Mouse (Mus musculus): ENCODE measurements around the gene Magi1. TPM values are rescaled to one million over a fixed set of nuclear protein-coding genes. Genes with fewer than 3 reads are reported as not detected.
"Not testable (repeated sequence)": the region's sequence is repeated elsewhere in the genome, so short reads cannot be mapped to it uniquely, and the experiment has no call there.

Gene Magi1
- polyA plus RNA-seq, 1 experiment: 16.3 TPM

- H3K4me1 ChIP-seq (ENCODE audit: control insufficient read depth, insufficient read depth, low read length): no peaks in the 10 kb centered on the region
- TF ChIP-seq POLR2A (IDR thresholded peaks at IDR 0.05; ENCODE audit: low read depth, low read length) (no peak), CTCF (IDR thresholded peaks at IDR 0.05; ENCODE audit: borderline replicate concordance, insufficient read depth, low read length) (no peak)
- no peak overlapping the region for H3K27ac ChIP-seq (ENCODE audit: insufficient read depth, low read length)
- no peak overlapping the region for H3K4me3 ChIP-seq (ENCODE audit: insufficient read depth, low read length)
Measured at GRCm38 (mm10) chr6:94026361-94026760, 257.4 kb downstream of the Magi1 start.

- no peak overlapping the region for H3K4me3 ChIP-seq (ENCODE audit: insufficient read depth, low read length)
- H3K27ac ChIP-seq (ENCODE audit: insufficient read depth, low read length): no peak overlapping the region
- no peaks in the 10 kb centered on the region for H3K4me1 ChIP-seq (ENCODE audit: control insufficient read depth, insufficient read depth, low read length)
- TF ChIP-seq CTCF (IDR thresholded peaks at IDR 0.05; ENCODE audit: borderline replicate concordance, insufficient read depth, low read length) (no peak), POLR2A (IDR thresholded peaks at IDR 0.05; ENCODE audit: low read depth, low read length) (no peak)
Measured at GRCm38 (mm10) chr6:94022437-94022836, 261.3 kb downstream of the Magi1 start.

DNA sequence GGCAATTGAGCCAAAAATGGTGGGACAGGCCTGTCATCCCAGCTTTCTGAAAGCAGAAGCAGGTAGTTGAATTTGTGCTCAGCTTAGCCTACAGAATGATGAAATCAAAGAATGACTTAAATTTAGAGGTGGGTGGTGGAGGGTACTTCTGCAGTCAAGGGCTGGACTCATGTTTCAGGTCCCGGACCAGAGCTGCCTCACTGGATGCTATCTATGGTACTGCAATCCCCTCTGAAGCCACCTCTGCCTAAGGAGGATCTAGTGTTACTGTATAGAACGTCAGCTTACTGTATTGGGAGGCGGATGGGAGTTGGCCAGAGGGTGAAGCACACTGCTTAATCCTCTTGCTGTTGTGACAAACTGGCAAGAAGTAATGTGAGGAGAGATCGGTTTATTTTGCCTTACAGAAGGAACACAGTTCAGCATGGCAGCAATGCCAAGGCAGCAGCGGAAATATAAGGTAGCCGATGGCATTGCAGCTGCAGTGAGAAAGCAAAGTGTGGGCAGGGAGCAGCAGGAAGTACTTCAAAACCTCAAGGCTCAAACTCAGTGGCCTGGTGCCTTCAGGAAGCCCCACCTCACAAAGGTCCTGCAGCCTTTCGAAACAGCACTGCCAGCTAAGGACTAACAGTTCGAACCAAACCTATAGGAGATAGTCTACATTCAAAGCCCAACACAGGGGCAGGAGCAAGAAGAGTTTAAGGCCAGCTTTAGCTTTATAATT lies 262.3 kb downstream of the Magi1 start:
- H3K4me1 ChIP-seq (ENCODE audit: control insufficient read depth, insufficient read depth, low read length): no peaks in the 10 kb centered on the region
- TF ChIP-seq CTCF (IDR thresholded peaks at IDR 0.05; ENCODE audit: borderline replicate concordance, insufficient read depth, low read length): no peak
- no peak for TF ChIP-seq POLR2A (IDR thresholded peaks at IDR 0.05; ENCODE audit: low read depth, low read length)
- H3K27ac ChIP-seq (ENCODE audit: insufficient read depth, low read length): no peak overlapping the region
- H3K4me3 ChIP-seq (ENCODE audit: insufficient read depth, low read length): no peak overlapping the region

DNA sequence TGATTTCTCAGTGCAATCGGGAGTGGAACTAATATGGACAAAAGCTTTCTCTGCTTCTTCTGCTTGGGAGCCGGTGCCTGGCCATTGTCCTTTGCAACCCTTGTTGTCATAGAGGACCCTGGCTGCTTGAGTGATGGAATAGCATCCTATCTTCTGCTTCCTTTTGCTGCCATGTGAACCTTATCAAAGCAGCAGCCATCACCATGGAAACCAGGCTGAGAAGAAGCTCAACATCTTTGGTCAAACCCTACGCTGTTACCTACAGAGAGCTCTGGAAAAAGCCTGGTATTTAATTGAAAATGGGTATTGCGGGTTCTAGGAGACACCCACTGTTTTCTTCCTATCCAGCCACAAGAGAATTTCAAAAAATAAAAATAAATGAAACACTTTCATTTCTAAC lies 263.2 kb downstream of the Magi1 start:
- Histone ChIP-seq H3K27ac (ENCODE audit: insufficient read depth, low read length) (no peak overlapping the region), H3K4me1 (ENCODE audit: control insufficient read depth, insufficient read depth, low read length) (no peaks in the 10 kb centered on the region), H3K4me3 (ENCODE audit: insufficient read depth, low read length) (no peak overlapping the region)
- TF ChIP-seq CTCF (IDR thresholded peaks at IDR 0.05; ENCODE audit: borderline replicate concordance, insufficient read depth, low read length) (no peak), POLR2A (IDR thresholded peaks at IDR 0.05; ENCODE audit: low read depth, low read length) (no peak)

DNA sequence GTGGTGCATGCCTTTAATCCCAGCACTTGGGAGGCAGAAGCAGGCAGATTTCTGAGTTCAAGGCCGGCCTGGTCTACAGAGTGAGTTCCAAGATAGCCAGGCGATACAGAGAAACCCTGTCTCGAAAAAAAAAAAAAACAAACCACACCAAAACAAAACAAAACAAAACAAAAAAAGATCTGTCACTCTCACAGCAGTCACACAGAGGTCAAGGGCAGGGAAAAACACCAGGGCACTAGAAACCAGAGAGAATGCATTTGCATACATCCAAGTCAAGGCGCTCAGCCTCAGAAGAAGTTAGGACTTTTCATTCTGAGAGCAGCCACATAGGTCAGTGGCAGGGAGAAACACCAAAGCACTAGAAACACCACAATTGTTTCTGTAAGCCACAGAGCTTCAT lies 263.8 kb downstream of the Magi1 start:
- TF ChIP-seq POLR2A (IDR thresholded peaks at IDR 0.05; ENCODE audit: low read depth, low read length) (no peak), CTCF (IDR thresholded peaks at IDR 0.05; ENCODE audit: borderline replicate concordance, insufficient read depth, low read length) (no peak)
- H3K4me1 ChIP-seq (ENCODE audit: control insufficient read depth, insufficient read depth, low read length): no peaks in the 10 kb centered on the region
- no peak overlapping the region for H3K4me3 ChIP-seq (ENCODE audit: insufficient read depth, low read length)
- no peak overlapping the region for H3K27ac ChIP-seq (ENCODE audit: insufficient read depth, low read length)

DNA sequence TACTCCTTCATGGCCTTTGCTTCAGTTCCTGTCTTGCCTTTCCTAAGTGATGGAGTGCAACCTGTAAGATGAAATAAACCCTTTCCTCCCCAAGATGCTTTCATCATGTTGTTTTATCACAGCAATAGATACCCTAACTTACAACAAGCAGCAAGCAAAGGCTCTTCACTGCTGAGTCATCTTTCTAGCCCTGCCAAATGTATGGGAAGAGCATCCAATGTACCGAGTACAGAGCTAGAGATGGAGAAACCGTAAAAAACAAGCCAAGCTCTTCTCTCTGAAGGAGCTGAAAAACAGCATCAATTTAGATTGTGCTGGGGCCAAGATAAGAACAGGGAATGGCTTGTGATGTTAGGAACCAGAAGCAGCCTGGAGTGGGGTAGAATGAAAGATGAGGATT lies 270.0 kb downstream of the Magi1 start:
- TF ChIP-seq CTCF (IDR thresholded peaks at IDR 0.05; ENCODE audit: borderline replicate concordance, insufficient read depth, low read length) (no peak), POLR2A (IDR thresholded peaks at IDR 0.05; ENCODE audit: low read depth, low read length) (no peak)
- Histone ChIP-seq H3K4me1 (ENCODE audit: control insufficient read depth, insufficient read depth, low read length) (0 out of 2 replicates have a peak, but pooled peaks cover 2% of the 10 kb centered on the region), H3K4me3 (ENCODE audit: insufficient read depth, low read length) (no peak overlapping the region), H3K27ac (ENCODE audit: insufficient read depth, low read length) (no peak overlapping the region)

GRCm38 (mm10) chr6:94011947-94012346 lies 271.8 kb downstream of the Magi1 start:
- H3K4me3 ChIP-seq (ENCODE audit: insufficient read depth, low read length): no peak overlapping the region
- H3K27ac ChIP-seq (ENCODE audit: insufficient read depth, low read length): no peak overlapping the region
- TF ChIP-seq POLR2A (IDR thresholded peaks at IDR 0.05; ENCODE audit: low read depth, low read length) (no peak), CTCF (IDR thresholded peaks at IDR 0.05; ENCODE audit: borderline replicate concordance, insufficient read depth, low read length) (no peak)
- H3K4me1 ChIP-seq (ENCODE audit: control insufficient read depth, insufficient read depth, low read length): 0 out of 2 replicates have a peak, but pooled peaks cover 2% of the 10 kb centered on the region

- TF ChIP-seq CTCF (IDR thresholded peaks at IDR 0.05; ENCODE audit: borderline replicate concordance, insufficient read depth, low read length) (no peak), POLR2A (IDR thresholded peaks at IDR 0.05; ENCODE audit: low read depth, low read length) (no peak)
- no peak overlapping the region for H3K27ac ChIP-seq (ENCODE audit: insufficient read depth, low read length)
- no peak overlapping the region for H3K4me3 ChIP-seq (ENCODE audit: insufficient read depth, low read length)
- 0 out of 2 replicates have a peak, but pooled peaks cover 2% of the 10 kb centered on the region for H3K4me1 ChIP-seq (ENCODE audit: control insufficient read depth, insufficient read depth, low read length)
Measured at GRCm38 (mm10) chr6:94011521-94011920, 272.2 kb downstream of the Magi1 start.

DNA sequence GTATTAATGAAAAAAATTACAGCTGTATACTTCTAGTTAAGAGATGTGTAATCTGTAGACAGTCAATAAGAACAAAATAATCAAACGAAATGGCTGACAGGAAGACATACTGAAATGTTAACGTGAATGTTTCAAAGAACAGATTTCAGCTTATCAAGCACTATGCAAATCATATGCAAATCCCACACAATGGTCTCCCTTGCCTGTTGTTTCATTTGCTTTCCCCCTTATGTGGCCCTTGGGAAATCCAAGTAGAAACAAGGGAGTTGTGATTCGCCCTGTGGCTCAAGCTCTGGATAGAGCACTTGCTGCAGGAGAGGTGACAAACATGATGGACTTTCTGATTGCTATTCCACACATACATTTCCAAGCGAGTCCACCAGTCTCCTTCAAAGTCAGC lies 275.1 kb downstream of the Magi1 start:
- Histone ChIP-seq H3K4me1 (ENCODE audit: control insufficient read depth, insufficient read depth, low read length) (0 out of 2 replicates have a peak, but pooled peaks cover 2% of the 10 kb centered on the region), H3K4me3 (ENCODE audit: insufficient read depth, low read length) (no peak overlapping the region), H3K27ac (ENCODE audit: insufficient read depth, low read length) (no peak overlapping the region)
- TF ChIP-seq CTCF (IDR thresholded peaks at IDR 0.05; ENCODE audit: borderline replicate concordance, insufficient read depth, low read length) (no peak), POLR2A (IDR thresholded peaks at IDR 0.05; ENCODE audit: low read depth, low read length) (no peak)

DNA sequence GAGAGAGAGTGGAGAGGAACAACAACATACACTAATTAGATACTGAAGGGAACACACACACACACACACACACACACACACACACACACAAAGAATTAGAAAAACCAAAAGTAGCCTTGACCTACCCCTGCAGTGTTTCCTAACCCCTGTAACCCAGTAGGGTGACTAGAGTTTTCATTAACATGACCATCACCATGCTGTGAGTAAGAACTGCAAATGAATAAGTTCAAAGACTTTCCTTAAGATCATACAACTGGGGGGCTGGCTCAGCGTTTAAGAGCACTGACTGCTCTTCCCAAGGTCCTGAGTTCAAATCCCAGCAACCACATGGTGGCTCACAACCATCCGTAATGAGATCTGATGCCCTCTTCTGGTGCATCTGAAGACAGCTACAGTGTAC lies 280.1 kb downstream of the Magi1 start:
- H3K4me3 ChIP-seq (ENCODE audit: insufficient read depth, low read length); H3K4me1 ChIP-seq (ENCODE audit: control insufficient read depth, insufficient read depth, low read length); H3K27ac ChIP-seq (ENCODE audit: insufficient read depth, low read length): not testable (repeated sequence)
